ENCODE assay signal across 6 mouse cellular contexts in genomic region chrX:68412560-68412959, GRCm38 (mm10).
DNase-seq lines count a peak whose midpoint lies in the region; ATAC-seq and TF ChIP-seq lines count a peak whose summit lies in the region.
"Not testable (repeated sequence)": the region's sequence is repeated elsewhere in the genome, so short reads cannot be mapped to it uniquely, and the experiment has no call there.

No protein-coding gene starts in this region.

- H3K4me2 ChIP-seq in heart, embryonic 12.5 days; intestine, embryonic 16.5 days (ENCODE audit: low read depth, low read length): not testable (repeated sequence)

- H3K4me3 ChIP-seq in G1E (ENCODE audit: low read depth, low read length); heart, embryonic 12.5 days; intestine, embryonic 16.5 days (ENCODE audit: low read length): not testable (repeated sequence)

- ATAC-seq in G1E (ENCODE audit: extremely low read depth, insufficient number of reproducible peaks, low FRiP score, poor library complexity, severe bottlenecking), result peak; percentile 34; the same call in 1 of the 2 replicates
- ATAC-seq in heart, embryonic 12.5 days (ENCODE audit: insufficient number of reproducible peaks, low FRiP score), result 0 out of 2 replicates have a peak, but pooled peaks have one; percentile 22
- peak; percentile 48; the same call in 1 of the 2 replicates for ATAC-seq in intestine, embryonic 16.5 days

- H3K27me3 ChIP-seq in G1E (ENCODE audit: insufficient read depth, low read length); heart, embryonic 12.5 days (replicated peaks); intestine, embryonic 16.5 days (replicated peaks; ENCODE audit: control insufficient read depth, insufficient read depth, low read length): not testable (repeated sequence)

- TF ChIP-seq CTCF in G1E (IDR thresholded peaks at IDR 0.05; ENCODE audit: low read depth, low read length), result not testable (repeated sequence)

- peak; percentile 30 for DNase-seq in 416B (ENCODE audit: low read depth)
- DNase-seq in G1E (ENCODE audit: low spot score), result not testable (repeated sequence)
- peak; percentile 9 to 18 for DNase-seq in urinary bladder, adult 18-20 months (ENCODE audit: low spot score in 2 of 2)
- DNase-seq in urinary bladder, postnatal 25 days (ENCODE audit: low spot score), result peak; percentile 5

- WGBS in heart, embryonic 12.5 days, result 53% methylated on average over 5 of the region's 5 CpGs
- 60% methylated on average over 5 of the region's 5 CpGs for WGBS in intestine, embryonic 16.5 days

- H3K4me1 ChIP-seq in G1E (ENCODE audit: insufficient read depth, low read depth, low read length); heart, embryonic 12.5 days (replicated peaks); intestine, embryonic 16.5 days (ENCODE audit: control insufficient read depth, insufficient read depth, low read length): not testable (repeated sequence)

- not testable (repeated sequence) for H3K9ac ChIP-seq in heart, embryonic 12.5 days; intestine, embryonic 16.5 days (ENCODE audit: low read depth, low read length)

- not testable (repeated sequence) for H3K9me3 ChIP-seq in G1E (replicated peaks); heart, embryonic 12.5 days (replicated peaks); intestine, embryonic 16.5 days (ENCODE audit: control insufficient read depth, low read length)

- not testable (repeated sequence) for H3K27ac ChIP-seq in heart, embryonic 12.5 days (ENCODE audit: poor library complexity, severe bottlenecking); intestine, embryonic 16.5 days (ENCODE audit: low read length)

- H3K36me3 ChIP-seq in G1E (replicated peaks); heart, embryonic 12.5 days; intestine, embryonic 16.5 days (ENCODE audit: control insufficient read depth, insufficient read depth, low read length): not testable (repeated sequence)
